Mouse (Mus musculus) thymus, adult 2 months (tissue): ENCODE data around the gene Col6a4. TPM values are rescaled to one million over a fixed set of nuclear protein-coding genes. Genes with fewer than 3 reads are reported as not detected.

ENCODE experiments used
- DNase-seq: peaks from one replicate; pipeline ENCODE4 v3.0.0; 2021
- H3K27ac ChIP-seq: fragments of 200-500 bp; 2 replicates; pipeline ENCODE4 v1.5.1; 2012; ENCODE audit warnings: low read length, control low read depth; ENCODE audit not compliant: control insufficient read depth, insufficient read depth
- H3K27me3 ChIP-seq: fragments of 200-500 bp; 2 replicates; pipeline ENCODE4 v1.6.1; 2012; ENCODE audit warnings: mild to moderate bottlenecking, low read length, moderate library complexity, mixed read lengths; ENCODE audit not compliant: control insufficient read depth, insufficient read depth
- H3K36me3 ChIP-seq: fragments of 200-500 bp; 2 replicates; pipeline ENCODE4 v1.6.1; 2012; ENCODE audit warnings: mild to moderate bottlenecking, low read length, moderate library complexity; ENCODE audit not compliant: control insufficient read depth, insufficient read depth
- H3K4me1 ChIP-seq: fragments of 200-500 bp; replicated peaks from 2 replicates; pipeline ENCODE4 v1.6.1; 2012; ENCODE audit warnings: low read length; ENCODE audit not compliant: control insufficient read depth, insufficient read depth
- H3K4me3 ChIP-seq: fragments of 200-500 bp; 2 replicates; pipeline ENCODE4 v1.5.1; 2012; ENCODE audit warnings: mild to moderate bottlenecking, low read length, control low read depth, moderate library complexity; ENCODE audit not compliant: control insufficient read depth, insufficient read depth
- CTCF ChIP-seq: fragments of 200-500 bp; IDR thresholded peaks from 2 replicates; pipeline ENCODE4 v1.5.1; 2012; ENCODE audit warnings: mild to moderate bottlenecking, control low read depth, low read length, moderate library complexity, borderline replicate concordance; ENCODE audit not compliant: control insufficient read depth, poor library complexity, insufficient read depth; ENCODE audit errors: extremely low read depth
- POLR2A ChIP-seq: fragments of 200-500 bp; IDR thresholded peaks from 2 replicates; pipeline ENCODE4 v1.6.1; 2012; ENCODE audit warnings: mild to moderate bottlenecking, low read length, control low read depth, moderate library complexity; ENCODE audit not compliant: control insufficient read depth, poor library complexity, insufficient read depth; ENCODE audit errors: extremely low read depth
- WGBS: fragments of 180-500 bp; shearing (Covaris S2); methylation state at CpG from one replicate; pipeline ENCODE4 v1.1.7; 2018; 5-methylcytosine and 5-hydroxymethylcytosine counted together
- polyA plus RNA-seq: library from polyadenylated mRNA; depleted of rRNA; stranded (reverse); fragments of >200 nt; gene quantifications from 2 replicates; pipeline ENCODE4 v1.2.3, GENCODE M21; 2012; rRNA removed

Gene Col6a4
- 2.4 and 3.2 TPM in 2 replicates for polyA plus RNA-seq

- H3K36me3 ChIP-seq = no peaks in the 10 kb centered on the region
- H3K4me1 ChIP-seq = no peaks in the 10 kb centered on the region
- 78% methylated on average over 7 of the region's 7 CpGs for WGBS
- no peak for TF ChIP-seq POLR2A
- no peak for TF ChIP-seq CTCF
- H3K27ac ChIP-seq = no peak within 1 kb of the TSS
- no peak for DNase-seq
- H3K4me3 ChIP-seq = no peak within 1 kb of the TSS
- H3K27me3 ChIP-seq = no peaks in the 10 kb centered on the region
Observed at GRCm38 (mm10) chr9:106096683-106097082, at the start of gene Col6a4. Gene Col6a4 (minus strand): TSS chr9:106096783.

- Histone ChIP-seq H3K4me3 (no peak overlapping the region), H3K27ac (no peak overlapping the region), H3K4me1 (no peaks in the 10 kb centered on the region), H3K36me3 (no peaks in the 10 kb centered on the region), H3K27me3 (peaks cover 8% of the 10 kb centered on the region; the same call in 1 of the 2 replicates)
- TF ChIP-seq POLR2A = no peak
- no peak for TF ChIP-seq CTCF
- DNase-seq = no peak
- 63% methylated on average over 2 of the region's 2 CpGs for WGBS
Observed at GRCm38 (mm10) chr9:106145582-106145981, 49.0 kb upstream of the Col6a4 start.

GRCm38 (mm10) chr9:106144176-106144575 lies 47.6 kb upstream of the Col6a4 start:
- Histone ChIP-seq H3K27ac (no peak overlapping the region), H3K4me3 (no peak overlapping the region), H3K4me1 (no peaks in the 10 kb centered on the region), H3K27me3 (peaks cover 5% of the 10 kb centered on the region; the same call in 1 of the 2 replicates), H3K36me3 (no peaks in the 10 kb centered on the region)
- TF ChIP-seq POLR2A = no peak
- no peak for TF ChIP-seq CTCF
- no peak for DNase-seq
- 94% methylated on average over 7 of the region's 7 CpGs for WGBS

GRCm38 (mm10) chr9:106141955-106142354 lies 45.4 kb upstream of the Col6a4 start:
- WGBS = 92% methylated on average over 12 of the region's 12 CpGs
- H3K36me3 ChIP-seq = no peaks in the 10 kb centered on the region
- TF ChIP-seq CTCF (no peak), POLR2A (no peak)
- no peak overlapping the region for H3K4me3 ChIP-seq
- no peaks in the 10 kb centered on the region for H3K27me3 ChIP-seq
- DNase-seq = no peak
- no peak overlapping the region for H3K27ac ChIP-seq
- H3K4me1 ChIP-seq = no peaks in the 10 kb centered on the region

GRCm38 (mm10) chr9:106139763-106140162 lies 43.2 kb upstream of the Col6a4 start:
- H3K27me3 ChIP-seq = no peaks in the 10 kb centered on the region
- H3K4me1 ChIP-seq = no peaks in the 10 kb centered on the region
- 77% methylated on average over 10 of the region's 10 CpGs for WGBS
- H3K27ac ChIP-seq = no peak overlapping the region
- TF ChIP-seq POLR2A (no peak), CTCF (no peak)
- no peak for DNase-seq
- H3K36me3 ChIP-seq = no peaks in the 10 kb centered on the region
- H3K4me3 ChIP-seq = no peak overlapping the region

- TF ChIP-seq CTCF (no peak), POLR2A (no peak)
- WGBS = 84% methylated on average over 10 of the region's 10 CpGs
Observed at GRCm38 (mm10) chr9:106137671-106138216, 41.2 kb upstream of the Col6a4 start.

GRCm38 (mm10) chr9:106130250-106130649 lies 33.7 kb upstream of the Col6a4 start:
- DNase-seq = no peak
- no peak overlapping the region for H3K4me3 ChIP-seq
- H3K4me1 ChIP-seq = no peaks in the 10 kb centered on the region
- WGBS = 87% methylated on average over 7 of the region's 7 CpGs
- TF ChIP-seq CTCF (no peak), POLR2A (no peak)
- H3K27me3 ChIP-seq = no peaks in the 10 kb centered on the region
- no peaks in the 10 kb centered on the region for H3K36me3 ChIP-seq
- no peak overlapping the region for H3K27ac ChIP-seq

More at GRCm38 (mm10) chr9:106137671-106138216, 41.2 kb upstream of the Col6a4 start:
- Histone ChIP-seq H3K4me3 (no peak overlapping the region), H3K4me1 (no peaks in the 10 kb centered on the region), H3K27ac (no peak overlapping the region), H3K36me3 (no peaks in the 10 kb centered on the region), H3K27me3 (no peaks in the 10 kb centered on the region)
- DNase-seq = no peak
